Mouse (Mus musculus) activated CD4-positive, CD25-positive, alpha-beta regulatory T cell, adult 4 months (primary cell): Measurements from ENCODE around the gene Abcf3. TPM values are rescaled to one million over a fixed set of nuclear protein-coding genes. Genes with fewer than 3 reads are reported as not detected.

Source experiments
- ATAC-seq: one replicate; pipeline ENCODE4 v1.8.0; 2017
- polyA plus RNA-seq, 2 experiments: library from polyadenylated mRNA; unstranded; fragments of 100-300 nt; shearing (Covaris generic); gene quantifications; one replicate each; pipeline ENCODE4 v1.2.1; 2017

Gene Abcf3
- polyA plus RNA-seq, 2 experiments from 2014 or later = 49.5 to 57.2 TPM

- no peak for ATAC-seq
These were observed 2.7 kb upstream of the Abcf3 start for GRCm38 (mm10) chr16:20545696-20546095.

- no peak for ATAC-seq
These were observed 954 bp upstream of the Abcf3 start for GRCm38 (mm10) chr16:20547423-20547822.

- no peak for ATAC-seq
These were observed 784 bp downstream of the Abcf3 start for GRCm38 (mm10) chr16:20549161-20549560.

GRCm38 (mm10) chr16:20551691-20552090 lies 3.3 kb downstream of the Abcf3 start:
- ATAC-seq = no peak

GRCm38 (mm10) chr16:20552594-20552993 lies 4.2 kb downstream of the Abcf3 start:
- ATAC-seq = no peak

- no peak for ATAC-seq
These were observed 6.6 kb downstream of the Abcf3 start for GRCm38 (mm10) chr16:20555000-20555399.

GRCm38 (mm10) chr16:20557381-20557780 lies 9.0 kb downstream of the Abcf3 start:
- no peak for ATAC-seq

GRCm38 (mm10) chr16:20565075-20565474 lies 16.7 kb downstream of the Abcf3 start:
- ATAC-seq = no peak

- ATAC-seq = no peak
These were observed 41.1 kb downstream of the Abcf3 start, which contains the start of gene Vwa5b2 for GRCm38 (mm10) chr16:20589366-20589938. Gene Vwa5b2 (plus strand): TSS chr16:20589471.

- no peak for ATAC-seq
These were observed 41.7 kb downstream of the Abcf3 start for GRCm38 (mm10) chr16:20589939-20590679.

- no peak for ATAC-seq
These were observed 42.3 kb downstream of the Abcf3 start for GRCm38 (mm10) chr16:20590680-20591038.

- no peak for ATAC-seq
These were observed 42.8 kb downstream of the Abcf3 start for GRCm38 (mm10) chr16:20591076-20591705.

- no peak for ATAC-seq
These were observed 46.8 kb downstream of the Abcf3 start for GRCm38 (mm10) chr16:20595060-20595673.

GRCm38 (mm10) chr16:20595737-20596136 lies 47.4 kb downstream of the Abcf3 start:
- ATAC-seq = no peak

GRCm38 (mm10) chr16:20596687-20597441 lies 48.5 kb downstream of the Abcf3 start:
- ATAC-seq = no peak

- ATAC-seq = no peak
These were observed 52.1 kb downstream of the Abcf3 start for GRCm38 (mm10) chr16:20600511-20600910.

GRCm38 (mm10) chr16:20604705-20605104 lies 56.3 kb downstream of the Abcf3 start:
- ATAC-seq = no peak

- peak; percentile 66 for ATAC-seq
These were observed 62.4 kb downstream of the Abcf3 start for GRCm38 (mm10) chr16:20610501-20611356.
